2 mouse cellular contexts compared by ENCODE assay signal in genomic region chr9:107660777-107661176, GRCm38 (mm10).
TF ChIP-seq lines count a peak whose summit lies in the region.

No protein-coding gene starts in this region.

TF ChIP-seq in CH12.LX, 34 proteins besides CTCF, POLR2A, EP300 and RAD21:
- TF ChIP-seq MAFK (IDR thresholded peaks at IDR 0.05; ENCODE audit: insufficient replicate concordance, low read length) (peak; percentile 89), ZNF384 (IDR thresholded peaks at IDR 0.05; ENCODE audit: low read depth, low read length) (no peak)

TF ChIP-seq in MEL, 35 proteins besides CTCF, POLR2A, EP300 and RAD21:
- peak; percentile 36 for TF ChIP-seq MAFK (IDR thresholded peaks at IDR 0.05; ENCODE audit: borderline replicate concordance, low read depth, low read length)
- TF ChIP-seq ZKSCAN1 (IDR thresholded peaks at IDR 0.05; ENCODE audit: low read depth, low read length) = no peak
- TF ChIP-seq MAX (IDR thresholded peaks at IDR 0.05; ENCODE audit: low read length) = no peak
- TF ChIP-seq CHD2 (IDR thresholded peaks at IDR 0.05; ENCODE audit: low read length) = no peak
